Mouse (Mus musculus) adipocyte (in vitro differentiated cells): Measurements from ENCODE around the gene Ube2n.

Source experiments
- DNase-seq: peaks from one replicate; pipeline ENCODE4 v3.0.0-alpha.2; 2016; ENCODE audit warnings: low spot score

Gene Ube2n

GRCm38 (mm10) chr10:95594414-95594813 lies 79.5 kb downstream of the Ube2n start:
- DNase-seq: no peak
